Mouse (Mus musculus): ENCODE measurements at regions not wholly inside any gene's neighbourhood (a gene's known extent, or its start where the extent isn't known, plus 50 kb on each side); places are given as distances from the start of the nearest gene placed in this dataset.

DNA sequence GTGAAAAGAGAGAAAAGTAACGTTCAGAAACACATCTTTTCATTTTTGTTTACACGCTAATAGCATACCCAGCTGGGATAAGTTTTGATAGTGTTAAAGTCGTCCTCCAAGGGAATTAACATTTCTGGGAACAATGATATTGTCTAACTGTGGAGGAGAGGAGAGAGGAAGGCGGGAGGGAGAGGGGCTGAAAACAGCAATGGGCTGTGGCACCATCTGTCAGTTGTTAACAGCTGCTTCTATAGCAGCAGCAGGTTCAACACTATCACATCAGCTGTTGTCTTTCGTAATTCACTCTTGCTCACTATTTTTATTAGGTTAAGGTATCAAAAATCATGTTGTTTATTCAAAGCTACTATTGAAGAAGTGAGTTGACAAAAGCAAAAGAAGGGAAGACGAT is 1747.4 kb upstream of the G6pd2 start:
- no peak overlapping the region for H3K4me2 ChIP-seq (replicated peaks)
- no peaks in the 10 kb centered on the region for H3K36me3 ChIP-seq
- H3K9ac ChIP-seq = no peak overlapping the region
- H3K27me3 ChIP-seq = no peaks in the 10 kb centered on the region
- no peak overlapping the region for H3K27ac ChIP-seq
- no peaks in the 10 kb centered on the region for H3K4me1 ChIP-seq
- 0 out of 2 replicates have a peak, but pooled peaks have one; percentile 60 for ATAC-seq (ENCODE audit: low FRiP score)
- WGBS = 50% methylated on average over 6 of the region's 6 CpGs
- H3K4me3 ChIP-seq = no peak overlapping the region
- H3K9me3 ChIP-seq (replicated peaks) = no peaks in the 10 kb centered on the region
